Mouse (Mus musculus) gastrocnemius, postnatal 36 days (tissue): ENCODE results near the gene Ndufaf8. TPM values are rescaled to one million over a fixed set of nuclear protein-coding genes. Genes with fewer than 3 reads are reported as not detected.
A peak's percentile ranks its signal among the peaks of the same experiment; 100 is the strongest.

Source experiments
- DNase-seq, 2 experiments: peaks; one replicate each; pipeline ENCODE4 v3.0.0; 2022
- intact Hi-C: fragments of 180-260 bp; cut with DNase I; formaldehyde crosslinking; loops from one replicate; pipeline ENCODE4 v1.15.1; 2025
- microRNA-seq, 2 experiments: library from miRNA; unstranded; fragments of <30 nt; microRNA quantifications; one replicate each; pipeline ENCODE4 v1.2.0; 2021
- total RNA-seq, 2 experiments: library from RNA; stranded (reverse); gene quantifications; 2 replicates each; pipeline ENCODE4 v1.2.3; 2021

The Ndufaf8 gene
- total RNA-seq, 2 experiments from 2014 or later = 32.1 to 32.9 TPM

DNA sequence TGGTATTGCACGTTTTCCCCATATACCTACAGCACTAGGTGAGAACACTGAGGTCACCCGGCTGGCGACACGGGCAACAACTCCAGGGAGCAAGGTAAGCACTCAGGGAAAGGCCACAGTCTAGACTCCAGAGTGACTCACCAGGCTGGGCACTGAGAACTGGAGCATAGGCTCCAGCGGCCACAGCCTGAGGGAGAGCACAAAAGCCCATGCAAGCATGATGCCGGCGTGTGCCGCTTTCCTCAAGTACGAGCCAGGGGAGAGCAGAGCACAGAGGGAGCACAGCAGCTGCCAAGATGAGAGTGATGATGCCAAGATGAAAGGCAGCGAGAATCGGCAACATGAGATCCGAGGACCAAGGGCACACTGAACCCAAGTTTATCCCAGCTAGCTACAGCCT, 23.4 kb downstream of the Ndufaf8 start:
- intact Hi-C loops = no loop called here

DNA sequence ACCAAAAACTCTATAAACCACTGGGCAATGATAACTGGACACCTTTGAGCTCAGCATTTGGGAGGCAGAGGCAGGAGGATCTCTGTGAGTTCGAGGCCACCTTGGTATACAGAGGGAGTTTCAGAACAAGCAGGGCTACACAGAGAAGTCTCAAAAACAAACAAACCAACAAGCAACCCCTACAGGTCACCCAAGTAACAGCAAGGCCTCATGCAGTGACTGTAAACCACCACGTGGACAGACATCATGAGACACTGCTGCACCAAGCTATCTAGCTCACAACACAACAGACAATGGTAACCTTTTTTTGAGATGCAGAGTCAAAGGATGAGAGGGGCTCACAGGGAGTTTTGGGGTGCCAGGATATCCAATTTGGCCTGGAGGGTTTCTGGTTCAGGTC, 28.1 kb downstream of the Ndufaf8 start:
- no peak for DNase-seq
- intact Hi-C loops = no loop called here

More for the DNA sequence above, 23.4 kb downstream of the Ndufaf8 start:
- DNase-seq = no peak

DNA sequence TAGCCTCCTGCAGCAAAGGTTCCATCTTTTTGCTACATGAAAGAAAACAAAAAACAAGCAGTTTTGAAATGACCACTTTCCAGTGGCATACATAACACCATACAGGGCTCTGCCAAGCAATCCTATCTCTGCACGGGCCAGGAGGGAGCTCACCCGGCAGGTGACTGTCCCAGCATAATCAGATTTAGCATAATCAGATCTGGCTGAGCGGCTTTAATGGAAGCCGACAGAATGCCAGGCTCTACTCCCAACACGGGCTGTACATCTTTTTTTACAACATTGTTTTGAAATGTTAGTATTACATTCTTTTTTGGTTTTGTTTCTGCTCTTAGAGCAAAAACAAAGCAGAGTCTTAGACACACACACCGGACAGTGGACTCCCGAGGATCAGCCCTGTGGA, 30.6 kb downstream of the Ndufaf8 start:
- DNase-seq = no peak
- intact Hi-C loops = no loop called here

DNA sequence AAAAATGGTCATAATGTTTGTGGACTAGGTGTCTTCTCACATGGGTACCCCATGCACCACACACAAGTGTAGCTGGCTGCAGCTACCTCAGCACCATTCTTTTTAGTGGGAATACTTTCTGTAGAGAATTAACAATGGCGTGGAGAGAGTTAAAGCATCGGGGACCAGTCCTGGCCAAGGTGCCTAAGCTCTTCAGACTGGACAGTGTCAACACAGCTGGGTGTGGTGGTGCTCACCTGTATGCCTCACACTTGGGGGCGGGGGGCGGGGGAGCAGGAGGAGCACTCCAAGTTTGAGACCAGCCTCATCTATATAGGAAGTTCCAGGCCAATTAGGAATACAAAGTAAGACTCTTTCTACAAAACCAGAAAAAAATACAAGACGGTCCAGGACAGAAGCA, 35.4 kb downstream of the Ndufaf8 start:
- DNase-seq = no peak
- intact Hi-C loops = no loop called here

DNA sequence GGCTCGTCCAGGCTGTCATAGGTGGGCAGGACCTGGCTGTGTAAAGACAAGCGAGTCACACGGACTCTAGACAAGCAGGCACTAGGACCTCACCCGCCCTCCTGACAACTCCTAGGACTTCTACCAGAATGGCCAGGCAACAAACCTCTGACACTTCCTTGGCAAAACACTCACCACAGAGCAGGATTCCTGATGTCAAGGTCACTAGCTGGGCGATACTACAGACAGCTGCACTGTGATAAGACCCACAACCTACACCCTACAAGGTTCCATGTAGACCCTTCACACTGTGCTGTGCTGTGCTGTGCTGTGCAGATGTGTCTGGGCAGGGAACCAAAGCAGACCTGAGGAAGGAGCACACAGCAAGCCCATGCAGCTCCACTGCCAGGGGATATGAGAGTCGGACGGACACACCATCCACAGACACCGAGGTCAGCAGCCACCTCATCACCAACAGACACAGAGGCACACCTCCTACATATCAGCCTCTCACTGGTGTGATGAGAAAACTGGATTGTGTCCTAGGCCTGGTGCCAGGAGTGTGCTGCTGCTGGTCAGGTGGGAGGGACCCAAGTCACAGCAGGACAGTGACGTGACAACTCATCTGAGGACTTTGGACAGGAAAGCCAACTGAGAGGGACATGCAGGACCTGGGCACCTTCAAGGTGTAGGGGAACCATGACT, 36.3 kb downstream of the Ndufaf8 start:
- intact Hi-C loops = no loop called here
- DNase-seq = no peak

DNA sequence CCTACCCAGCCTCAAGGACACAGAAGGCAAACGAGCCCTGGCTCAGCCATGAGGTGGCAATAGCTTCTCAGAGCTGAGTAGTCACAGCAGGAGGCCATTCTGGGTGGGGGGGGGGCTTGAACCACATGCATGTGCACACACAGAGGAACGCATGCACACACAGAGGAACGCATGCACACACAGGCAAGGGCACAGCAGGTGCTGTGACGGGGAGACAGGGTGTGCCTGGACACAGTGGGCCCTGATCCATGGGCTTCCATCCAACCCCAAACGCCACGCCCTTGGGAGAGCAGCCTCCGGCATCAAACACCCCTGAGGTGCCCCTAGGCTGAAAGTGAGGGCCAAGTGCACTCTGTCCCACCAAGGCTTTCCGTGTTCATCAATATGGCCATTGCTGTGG, 37.5 kb downstream of the Ndufaf8 start:
- intact Hi-C loops = no loop called here

DNA sequence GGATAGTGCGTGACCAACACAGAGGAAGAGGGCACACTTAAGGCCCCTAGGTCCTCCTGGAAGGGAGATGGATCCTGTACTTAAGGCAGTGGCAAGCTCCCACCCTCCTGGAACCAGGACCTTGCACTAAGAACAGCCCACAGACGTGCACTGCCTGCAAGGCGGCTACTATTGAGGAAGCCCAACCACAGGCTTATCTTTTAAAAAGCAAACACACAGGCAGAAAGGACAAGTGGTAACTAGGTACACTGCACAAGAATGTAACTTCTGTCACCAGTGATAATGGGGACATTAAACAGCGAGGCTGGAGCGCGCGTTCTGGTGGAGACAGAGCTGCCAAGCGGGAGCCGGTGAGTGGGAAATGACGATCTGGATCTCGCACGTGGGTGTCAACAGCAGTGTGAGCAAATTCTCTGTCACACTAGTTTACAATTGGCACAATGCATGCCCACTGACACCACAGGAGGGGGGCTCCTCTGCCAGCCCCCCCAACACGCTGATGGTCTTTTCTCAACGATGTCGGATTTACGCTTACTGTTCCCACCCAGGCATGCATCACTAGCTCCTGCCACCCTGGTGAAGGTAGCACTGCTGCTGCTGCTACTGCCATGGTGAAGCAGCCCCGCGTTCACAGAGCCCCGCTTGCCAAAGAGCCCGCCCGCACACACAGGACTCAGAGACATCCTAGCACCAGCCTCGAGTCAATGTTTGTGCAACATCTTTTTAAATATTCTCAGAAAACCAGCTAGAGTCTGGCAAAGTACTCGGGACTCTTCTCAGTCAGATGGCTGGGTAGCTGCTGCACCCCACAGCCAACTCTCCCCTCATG, 38.3 kb downstream of the Ndufaf8 start:
- no peak for DNase-seq
- intact Hi-C loops = no loop called here

More for the DNA sequence above, 37.5 kb downstream of the Ndufaf8 start:
- no peak for DNase-seq

DNA sequence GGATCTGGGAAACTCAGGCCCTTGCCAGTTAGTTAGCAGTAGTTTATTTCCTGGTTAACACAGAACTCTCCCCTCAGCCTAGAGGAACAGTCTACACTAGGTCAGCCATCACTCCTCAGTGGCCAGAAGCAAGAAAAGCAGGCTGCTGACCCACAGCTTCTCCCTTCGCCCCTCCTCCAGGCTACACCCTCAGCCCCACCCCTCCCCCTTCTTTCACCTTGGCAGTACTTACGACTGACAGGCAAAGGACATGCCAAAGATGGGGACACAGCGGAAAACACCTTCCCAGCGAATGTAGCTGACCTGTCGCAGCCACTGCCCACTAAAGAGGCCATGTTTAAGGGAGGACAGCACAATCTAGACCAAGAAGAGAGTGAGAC, 38.9 kb downstream of the Ndufaf8 start:
- intact Hi-C loops = no loop called here

DNA sequence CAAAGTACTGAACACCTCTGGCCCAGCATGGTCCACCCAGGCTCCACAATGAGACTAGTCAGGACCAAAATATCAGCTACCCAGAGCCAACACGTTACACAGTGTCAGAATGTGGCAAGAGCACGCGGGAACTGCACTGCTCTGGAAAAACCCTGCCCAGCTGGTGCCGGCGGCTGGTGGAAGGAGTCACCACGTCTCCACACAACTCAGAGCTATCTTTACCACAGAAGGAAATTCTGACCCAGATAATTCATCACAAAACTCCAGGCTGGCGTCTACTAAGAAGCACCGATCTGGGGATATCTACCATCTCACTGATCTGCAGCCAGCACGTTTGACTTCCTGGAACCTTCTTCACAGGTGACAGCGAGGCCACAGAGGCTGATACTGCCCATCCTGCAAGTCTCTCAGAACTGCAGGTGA, 40.6 kb downstream of the Ndufaf8 start:
- intact Hi-C loops = no loop called here

More for the DNA sequence above, 38.9 kb downstream of the Ndufaf8 start:
- no peak for DNase-seq

DNA sequence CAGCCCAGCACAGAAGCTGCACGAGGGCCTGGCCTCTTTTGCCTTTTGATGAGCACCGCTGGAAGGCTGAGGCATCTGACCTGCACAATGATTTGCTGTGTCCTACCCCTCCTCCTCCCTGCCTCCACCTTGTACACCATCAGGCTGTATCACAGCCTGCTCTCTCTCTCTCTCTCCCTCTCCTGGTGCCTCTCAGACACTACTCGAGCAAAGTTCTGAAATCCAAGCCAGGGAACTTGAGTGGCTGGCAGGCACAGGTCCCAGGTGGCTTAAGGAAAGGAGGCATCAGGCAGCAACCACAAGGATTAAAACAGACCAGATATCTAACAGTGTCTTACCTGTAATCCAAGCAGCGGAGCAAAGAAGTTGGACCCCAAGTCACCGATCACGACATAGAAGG, 41.5 kb downstream of the Ndufaf8 start:
- no peak for DNase-seq

More for the DNA sequence above, 40.6 kb downstream of the Ndufaf8 start:
- DNase-seq = no peak

DNA sequence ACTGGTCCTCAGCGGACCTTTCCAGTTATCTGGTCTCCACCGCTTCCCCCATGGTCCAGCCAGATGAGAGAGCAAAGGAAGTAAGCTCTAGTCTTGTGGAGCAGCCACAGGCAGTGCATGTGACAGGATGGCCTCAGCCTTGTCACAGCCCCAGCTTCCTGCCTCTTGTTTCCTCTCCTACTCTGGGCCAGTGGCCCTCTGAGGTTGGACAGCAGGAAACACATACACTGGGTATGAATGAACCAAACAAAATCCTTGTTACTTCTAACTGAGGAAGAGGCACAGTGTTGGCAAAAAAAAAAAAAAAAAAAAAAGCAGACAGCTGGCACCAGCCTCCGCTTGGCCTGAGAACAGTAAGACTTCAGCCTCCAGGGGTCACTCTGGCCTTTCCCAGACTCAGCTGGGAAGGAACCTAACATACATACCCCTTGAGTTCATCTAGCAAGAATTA, 43.9 kb downstream of the Ndufaf8 start:
- DNase-seq = peak in 1 of 2 experiments; percentile 46
- intact Hi-C loops = no loop called here

More for the DNA sequence above, 41.5 kb downstream of the Ndufaf8 start:
- intact Hi-C loops = no loop called here

DNA sequence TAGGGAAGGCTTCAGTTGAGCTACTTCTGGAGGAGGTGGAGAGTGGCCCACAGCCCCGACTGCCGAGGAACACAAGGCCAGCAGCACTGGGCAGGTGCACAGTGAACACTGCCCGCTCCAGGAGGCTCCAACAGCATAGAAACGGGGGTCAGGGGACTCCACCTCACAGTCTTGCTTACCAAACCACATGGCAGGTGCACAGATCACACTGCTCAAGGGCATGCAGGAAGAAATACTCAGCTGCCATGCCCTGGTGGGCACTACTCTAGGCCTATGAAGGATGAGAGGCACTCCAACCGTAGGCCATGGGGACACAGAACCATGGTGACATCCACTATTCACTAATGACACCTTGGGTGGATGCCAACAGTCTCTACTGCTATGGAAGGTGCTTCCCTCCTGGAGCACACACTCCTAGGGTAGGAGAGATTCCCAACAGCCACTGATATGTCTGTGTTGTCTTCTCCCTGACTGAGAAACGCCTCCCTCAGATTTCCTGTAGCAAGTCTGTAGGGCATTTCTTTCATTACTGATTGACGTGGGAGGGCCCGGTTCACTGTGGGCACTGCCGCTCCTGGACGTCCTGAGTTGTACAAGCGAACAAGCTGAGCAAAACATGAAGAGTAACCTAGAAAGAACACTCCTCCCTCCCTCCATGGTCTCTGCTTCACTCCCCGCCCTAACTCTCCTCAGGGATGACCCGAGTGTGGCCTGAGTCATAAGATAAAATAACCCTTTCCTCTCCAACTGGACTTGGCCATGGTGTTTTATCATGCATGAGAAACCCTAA, 45.2 kb downstream of the Ndufaf8 start:
- no peak for DNase-seq
- intact Hi-C loops = no loop called here

DNA sequence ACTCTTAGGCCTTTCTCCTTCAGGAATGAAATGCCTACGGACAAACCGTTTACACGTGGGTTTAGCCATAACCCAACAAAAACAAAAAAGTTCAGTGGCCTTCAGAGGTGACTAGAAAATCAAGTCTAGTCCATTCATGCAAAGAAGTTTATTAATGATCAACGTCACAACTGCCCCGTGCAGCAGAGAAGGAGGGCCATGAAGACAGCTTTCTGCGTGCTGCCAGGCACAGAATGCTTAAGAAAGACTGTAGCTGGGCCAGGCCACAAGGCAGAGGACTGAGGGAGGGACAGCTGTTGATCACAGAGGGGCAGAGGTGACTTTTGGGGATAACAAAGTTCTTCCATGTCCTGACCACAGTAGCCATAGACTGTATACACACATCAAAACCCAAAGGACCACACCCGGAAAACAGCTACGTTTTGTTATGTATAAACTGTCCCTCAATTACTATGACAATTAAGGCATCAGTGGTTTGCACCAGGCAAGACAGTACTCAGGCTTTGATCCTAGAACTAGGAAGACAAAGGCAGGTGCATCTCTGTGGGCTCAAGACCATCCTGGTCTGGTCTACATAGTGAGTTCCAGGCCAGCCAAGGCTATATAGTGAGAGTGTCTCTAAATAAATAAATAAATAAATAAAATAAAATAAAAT, 49.6 kb downstream of the Ndufaf8 start:
- DNase-seq = no peak
- intact Hi-C loops = no loop called here

DNA sequence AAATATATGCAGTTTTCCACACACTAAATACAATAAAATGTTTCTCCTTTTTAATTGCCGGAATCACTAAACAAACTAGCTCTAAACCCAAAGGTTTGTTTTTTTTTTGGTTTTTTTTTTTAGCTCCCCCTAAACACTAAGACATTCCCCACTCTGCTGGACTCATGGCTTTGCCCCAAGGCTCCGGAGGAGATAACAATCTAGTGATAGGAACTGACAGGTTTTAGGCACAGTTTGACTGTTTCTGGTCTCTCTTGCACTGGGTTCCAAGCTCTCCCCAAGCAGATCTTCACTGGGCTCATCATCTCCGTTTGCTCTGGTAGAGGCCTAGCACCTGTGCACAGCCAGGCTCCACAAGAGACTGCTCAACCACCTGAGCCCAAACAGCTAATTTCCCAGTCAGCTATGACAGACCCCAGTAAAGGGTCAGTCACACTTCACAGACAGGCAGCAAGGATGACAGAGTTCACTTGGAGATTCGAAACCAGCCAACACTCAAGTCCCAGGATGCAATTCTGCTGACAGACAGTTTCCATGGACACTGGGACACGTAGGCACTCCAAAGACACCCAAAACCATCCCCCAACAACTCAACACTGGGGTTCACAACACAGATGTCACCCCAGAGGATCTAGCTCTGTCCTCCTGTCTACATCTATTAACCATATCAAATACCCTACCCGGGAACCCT, 50.9 kb downstream of the Ndufaf8 start:
- intact Hi-C loops = no loop called here
- no peak for DNase-seq

Small RNA genes within 50 kb of the gene (microRNA-seq; reads per million reads assigned to microRNA genes)
- gene Gm25948 = 0 reads per million in 2 experiments

Other genes with a start within 250 kb of the Ndufaf8 start
- gene Chmp6, start 185.5 kb upstream of the Ndufaf8 start, total RNA-seq = 10 to 100 TPM; 23.6 to 28.6 TPM
- 1 to 10 TPM; 1.8 to 2.6 TPM for gene Baiap2, start 156.2 kb upstream of the Ndufaf8 start, total RNA-seq
- 1 to 10 TPM; 3.2 to 4.1 TPM for gene Aatk, start 51.8 kb upstream of the Ndufaf8 start, total RNA-seq
- 1 to 10 TPM; 6.6 to 8.0 TPM for gene Cep131, start 12.1 kb upstream of the Ndufaf8 start, total RNA-seq
- 1 to 10 TPM; 4.2 to 5.6 TPM for gene Tepsin, start 197 bp upstream of the Ndufaf8 start, total RNA-seq
- gene Slc38a10, start 52.4 kb downstream of the Ndufaf8 start, total RNA-seq = 10 to 100 TPM; 43.0 to 43.4 TPM
- gene Bahcc1, start 134.0 kb downstream of the Ndufaf8 start, total RNA-seq = 1 to 10 TPM; 2.3 to 4.1 TPM
- 100 to 1,000 TPM; 186 to 222 TPM for gene Actg1, start 249.6 kb downstream of the Ndufaf8 start, total RNA-seq